Mouse (Mus musculus) ES-Bruce4 (cell line): ENCODE results near the gene Sncg. TPM values are rescaled to one million over a fixed set of nuclear protein-coding genes. Genes with fewer than 3 reads are reported as not detected.

Experiments used
- H3K27ac ChIP-seq: 2 replicates; pipeline ENCODE4 v1.5.1; 2012; ENCODE audit warnings: low read length, inconsistent platforms; ENCODE audit not compliant: insufficient read depth
- H3K27me3 ChIP-seq: 2 replicates; pipeline ENCODE4 v1.6.1; 2012; ENCODE audit warnings: mild to moderate bottlenecking, low read length, inconsistent platforms; ENCODE audit not compliant: control insufficient read depth, poor library complexity, insufficient read depth, severe bottlenecking
- H3K36me3 ChIP-seq: 2 replicates; pipeline ENCODE4 v1.6.1; 2012; ENCODE audit warnings: inconsistent platforms, mild to moderate bottlenecking, low read length, moderate library complexity; ENCODE audit not compliant: control insufficient read depth, poor library complexity, insufficient read depth, severe bottlenecking
- H3K4me1 ChIP-seq: one replicate; pipeline ENCODE4 v1.8.1; 2011; ENCODE audit warnings: low read length; ENCODE audit not compliant: control insufficient read depth, insufficient read depth
- H3K4me3 ChIP-seq: 2 replicates; pipeline ENCODE4 v1.5.1; 2011; ENCODE audit warnings: low read depth, mild to moderate bottlenecking, low read length
- H3K9ac ChIP-seq: 2 replicates; pipeline ENCODE4 v1.6.1; 2012; ENCODE audit warnings: low read depth, mild to moderate bottlenecking, inconsistent platforms; ENCODE audit not compliant: poor library complexity, severe bottlenecking
- H3K9me3 ChIP-seq: replicated peaks from 2 replicates; pipeline ENCODE4 v1.6.1; 2012; ENCODE audit warnings: mild to moderate bottlenecking, low read length, inconsistent platforms; ENCODE audit not compliant: control insufficient read depth, poor library complexity, insufficient read depth, severe bottlenecking
- CTCF ChIP-seq: IDR thresholded peaks from one replicate; pipeline ENCODE4 v1.8.1; 2011; ENCODE audit warnings: low read depth, low read length
- EP300 ChIP-seq: IDR thresholded peaks from 2 replicates; pipeline ENCODE4 v1.6.1; 2011; ENCODE audit warnings: low read depth, low read length; ENCODE audit not compliant: insufficient read depth
- POLR2A ChIP-seq: IDR thresholded peaks from one replicate; pipeline ENCODE4 v1.8.1; 2011; ENCODE audit warnings: low read length; ENCODE audit not compliant: insufficient read depth
- polyA plus RNA-seq: library from polyadenylated mRNA; stranded (reverse); fragments of >200 nt; gene quantifications from 2 replicates; pipeline ENCODE4 v1.2.4, GENCODE M21; 2011; ENCODE audit warnings: low read depth; ENCODE audit not compliant: missing spikeins, insufficient read depth, insufficient read length

The Sncg gene
- polyA plus RNA-seq, 1 experiment, result 2.2 TPM

DNA sequence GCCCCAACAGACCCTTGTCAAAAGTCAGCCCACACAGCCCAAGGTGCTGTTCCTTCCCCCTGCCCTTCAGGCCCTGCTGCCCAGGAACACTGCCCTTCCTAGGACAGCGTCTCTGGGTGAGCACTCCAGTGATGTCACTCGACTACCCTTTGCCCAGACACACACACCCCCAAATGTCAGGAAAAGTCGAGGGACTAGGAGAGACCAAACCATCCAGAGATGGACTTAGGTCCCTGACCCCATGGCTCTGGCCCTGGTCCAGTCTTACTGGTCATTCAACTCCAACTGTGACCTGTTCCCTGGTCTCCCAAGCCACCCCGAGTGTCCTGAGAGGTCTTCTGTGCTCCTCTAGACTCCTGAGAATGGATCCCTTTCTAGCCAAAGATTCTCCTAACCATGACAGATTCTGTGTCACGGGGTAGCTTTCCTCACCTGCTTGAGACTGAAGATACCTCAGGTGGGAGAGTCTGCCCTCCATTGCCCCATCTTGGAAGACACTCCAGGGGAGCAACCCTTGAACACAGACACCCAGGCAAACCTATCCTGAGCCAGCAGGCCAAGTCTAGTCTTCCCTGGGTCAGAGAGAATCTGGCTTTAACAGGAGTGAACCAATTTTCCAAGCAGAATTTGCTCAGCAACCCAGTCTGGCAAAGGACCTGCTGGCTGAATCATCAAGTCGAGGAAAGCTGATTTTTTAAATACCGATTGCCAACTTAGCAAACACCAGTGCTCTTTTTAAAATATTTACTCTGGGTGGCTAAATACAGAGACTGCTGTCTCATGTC is 16.7 kb downstream of the Sncg start:
- Histone ChIP-seq H3K9ac (no peak overlapping the region), H3K27me3 (no peaks in the 10 kb centered on the region), H3K4me1 (peaks cover 18% of the 10 kb centered on the region), H3K27ac (peak overlapping the region; percentile 100), H3K9me3 (no peaks in the 10 kb centered on the region), H3K4me3 (no peak overlapping the region), H3K36me3 (no peaks in the 10 kb centered on the region)
- TF ChIP-seq CTCF, result no peak
- no peak for TF ChIP-seq POLR2A
- no peak for TF ChIP-seq EP300

DNA sequence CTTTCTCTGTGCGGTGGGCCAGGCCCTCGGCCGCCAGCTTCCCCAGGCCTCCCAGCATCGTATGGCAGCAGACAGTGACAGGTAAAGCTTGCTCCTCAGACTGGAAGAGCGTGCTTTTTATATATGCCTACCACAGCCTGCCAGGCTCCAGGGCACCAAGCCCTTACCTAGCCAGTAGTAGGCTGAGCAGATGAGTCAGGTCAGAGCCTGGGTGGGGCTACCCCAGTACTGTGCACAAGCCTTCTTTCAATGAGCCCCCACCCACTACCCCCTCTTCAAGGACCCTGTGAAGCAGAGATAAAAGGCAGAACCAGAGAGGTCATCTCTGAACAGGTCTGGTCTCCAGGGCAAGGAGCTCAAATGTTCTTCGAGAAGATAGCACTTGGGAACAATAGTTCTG is 19.3 kb downstream of the Sncg start, which contains the start of gene Fam25c:
TSS of gene Fam25c (minus strand) at position 133 of the 400 bp plus-strand sequence.
- TF ChIP-seq CTCF (no peak), EP300 (no peak), POLR2A (no peak)
- no peaks in the 10 kb centered on the region for H3K36me3 ChIP-seq
- H3K27ac ChIP-seq, result no peak within 1 kb of the TSS
- no peaks in the 10 kb centered on the region for H3K9me3 ChIP-seq
- H3K27me3 ChIP-seq, result no peaks in the 10 kb centered on the region
- peaks cover 17% of the 10 kb centered on the region for H3K4me1 ChIP-seq
- no peak within 1 kb of the TSS for H3K4me3 ChIP-seq
- H3K9ac ChIP-seq, result peak within 1 kb of the TSS; percentile 26; the same call in 1 of the 2 replicates

DNA sequence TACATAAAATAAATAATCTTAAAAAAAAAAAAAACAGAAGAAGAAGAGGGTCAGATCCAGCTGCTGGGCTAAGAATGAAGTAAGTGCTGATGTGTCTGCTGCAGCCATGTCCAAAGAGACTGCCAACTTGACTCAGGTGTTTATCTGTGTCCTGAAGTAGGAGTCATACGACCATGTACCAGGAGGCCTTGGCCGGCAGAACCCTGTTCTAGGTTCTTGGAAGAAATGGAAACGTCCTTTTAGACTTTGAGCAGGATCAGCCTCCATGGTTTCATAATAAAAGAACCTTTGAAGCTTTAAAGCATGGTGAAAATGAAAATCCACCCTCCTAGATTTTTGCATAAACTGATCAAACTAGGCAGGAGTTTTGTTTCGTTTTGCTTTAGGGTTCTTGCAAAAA is 20.1 kb downstream of the Sncg start:
- no peak overlapping the region for H3K4me3 ChIP-seq
- no peaks in the 10 kb centered on the region for H3K36me3 ChIP-seq
- H3K27me3 ChIP-seq, result no peaks in the 10 kb centered on the region
- no peak overlapping the region for H3K27ac ChIP-seq
- H3K9me3 ChIP-seq, result no peaks in the 10 kb centered on the region
- H3K9ac ChIP-seq, result peak overlapping the region; percentile 26; the same call in 1 of the 2 replicates
- no peak for TF ChIP-seq POLR2A
- no peak for TF ChIP-seq EP300
- TF ChIP-seq CTCF, result no peak
- H3K4me1 ChIP-seq, result peaks cover 17% of the 10 kb centered on the region

DNA sequence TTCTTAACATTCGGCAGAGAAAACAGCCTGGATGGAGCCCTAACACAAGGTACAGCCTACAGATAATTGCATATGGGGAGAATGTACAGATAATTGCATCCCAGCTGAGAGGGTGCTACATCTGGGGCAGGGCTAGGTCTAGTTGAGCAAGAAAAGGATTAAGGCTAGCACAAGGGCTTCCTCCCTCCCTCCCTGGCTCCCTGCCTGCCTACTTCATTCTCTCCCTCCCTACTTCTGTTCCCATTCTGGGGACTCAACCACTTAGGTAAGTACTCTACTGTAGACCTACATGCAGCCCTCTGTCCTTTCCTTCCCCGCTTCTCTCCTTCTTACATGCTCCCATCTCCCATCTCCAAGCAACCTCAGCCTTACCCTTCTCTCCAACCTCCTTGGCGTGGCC is 21.3 kb downstream of the Sncg start:
- Histone ChIP-seq H3K27me3 (no peaks in the 10 kb centered on the region), H3K36me3 (no peaks in the 10 kb centered on the region), H3K9ac (no peak overlapping the region), H3K9me3 (no peaks in the 10 kb centered on the region), H3K27ac (no peak overlapping the region), H3K4me1 (peaks cover 13% of the 10 kb centered on the region), H3K4me3 (no peak overlapping the region)
- TF ChIP-seq EP300 (no peak), CTCF (no peak), POLR2A (no peak)

DNA sequence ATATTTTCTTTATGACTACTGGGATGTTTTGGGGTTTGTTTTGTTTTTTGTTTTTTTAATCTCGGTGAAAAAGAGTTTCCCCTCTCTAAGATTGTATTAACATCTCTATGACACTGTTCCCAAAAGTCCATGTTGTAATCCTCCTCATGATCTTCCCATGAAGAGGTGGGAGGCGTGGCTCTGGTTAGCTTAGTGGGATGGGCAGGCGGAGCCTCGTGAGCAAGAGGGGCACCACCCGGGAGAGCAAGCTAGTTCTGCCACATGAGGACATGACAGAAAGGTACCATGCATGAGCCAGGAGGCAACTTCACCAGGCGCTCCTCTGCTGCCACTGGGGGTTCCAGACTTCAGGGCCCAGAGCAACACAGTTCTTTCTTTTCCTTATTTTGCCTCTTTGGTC is 22.1 kb downstream of the Sncg start:
- Histone ChIP-seq H3K27me3 (no peaks in the 10 kb centered on the region), H3K9me3 (no peaks in the 10 kb centered on the region), H3K4me1 (peaks cover 10% of the 10 kb centered on the region), H3K9ac (no peak overlapping the region), H3K27ac (no peak overlapping the region), H3K4me3 (no peak overlapping the region), H3K36me3 (no peaks in the 10 kb centered on the region)
- TF ChIP-seq EP300 (no peak), CTCF (no peak), POLR2A (no peak)

DNA sequence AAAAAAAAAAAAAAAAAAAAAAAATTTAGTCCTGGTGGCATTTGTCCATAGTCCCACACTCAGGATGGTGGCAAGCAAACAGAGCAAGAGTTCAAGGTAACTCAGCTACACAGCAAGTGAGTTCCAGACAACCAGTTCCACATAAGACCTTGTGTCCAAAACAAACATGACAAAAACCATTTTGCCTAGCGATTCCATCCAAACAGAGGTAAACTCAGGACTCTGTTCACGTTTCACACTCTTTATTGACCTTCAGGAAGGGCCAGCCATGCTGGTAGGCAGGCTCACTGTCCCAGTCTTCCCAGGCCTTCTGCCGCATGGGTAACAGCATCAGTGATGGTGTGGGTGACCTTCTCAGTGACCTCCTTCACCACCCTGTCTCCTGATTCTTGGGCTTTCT is 22.9 kb downstream of the Sncg start:
- Histone ChIP-seq H3K9ac (no peak overlapping the region), H3K27me3 (no peaks in the 10 kb centered on the region), H3K4me1 (peaks cover 9% of the 10 kb centered on the region), H3K27ac (peak overlapping the region; percentile 52; the same call in 1 of the 2 replicates), H3K9me3 (no peaks in the 10 kb centered on the region), H3K4me3 (no peak overlapping the region), H3K36me3 (no peaks in the 10 kb centered on the region)
- no peak for TF ChIP-seq CTCF
- TF ChIP-seq POLR2A, result no peak
- TF ChIP-seq EP300, result no peak
